Mouse (Mus musculus): Measurements from ENCODE around the gene Pbx1.

DNA sequence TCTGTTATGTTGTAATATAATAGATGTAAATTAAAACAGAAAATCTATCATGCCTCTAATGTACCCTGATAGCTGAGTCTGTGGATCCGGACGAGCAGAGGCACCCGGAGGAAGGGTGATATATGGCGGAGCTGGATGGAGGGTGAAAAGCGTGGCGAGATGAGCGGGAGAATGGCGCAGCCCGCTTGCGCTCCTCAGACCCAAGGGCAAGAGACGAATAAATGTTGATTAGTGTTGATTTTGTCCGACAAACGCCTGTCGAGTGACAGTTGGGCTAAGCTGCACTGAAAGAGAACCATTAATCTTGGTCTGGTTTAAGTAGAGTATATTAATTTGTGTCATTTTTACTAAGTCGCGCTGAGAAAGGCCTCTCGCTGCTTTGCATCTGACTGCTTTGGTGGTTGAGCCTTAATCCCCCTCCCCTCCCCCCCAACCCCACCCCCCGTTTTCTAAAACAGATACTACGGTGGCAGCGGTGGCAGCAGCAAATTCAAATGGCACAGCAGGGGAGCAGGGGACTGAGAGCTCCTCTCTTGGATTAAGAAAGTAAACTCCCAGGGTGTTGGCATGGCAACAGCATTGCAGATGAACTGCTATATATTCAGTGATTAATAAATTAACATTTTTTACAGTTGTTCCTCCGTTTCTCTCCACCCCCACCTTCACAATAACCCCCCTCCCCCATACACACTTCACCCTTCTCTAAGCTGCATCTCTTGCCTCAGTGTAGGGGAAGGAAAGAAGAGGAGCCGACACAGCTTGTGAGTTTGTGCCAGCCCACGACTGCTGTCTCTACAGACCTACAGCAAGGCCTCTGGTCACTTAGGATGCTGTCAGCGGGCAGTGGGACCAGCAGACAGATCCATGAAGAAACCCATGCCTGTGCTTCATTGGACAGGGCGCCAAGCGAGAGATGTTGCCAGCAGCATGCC is 74.1 kb downstream of the Pbx1 start:
- TF ChIP-seq POLR2A (IDR thresholded peaks at IDR 0.05; ENCODE audit: borderline replicate concordance, extremely low read depth, insufficient read depth, insufficient read length, poor library complexity, severe bottlenecking), result no peak
- TF ChIP-seq CTCF (IDR thresholded peaks at IDR 0.05; ENCODE audit: borderline replicate concordance, extremely low read depth, insufficient read depth, insufficient read length), result no peak

All from brain, embryonic 14.5 days (tissue).